Mouse (Mus musculus): ENCODE measurements around the gene Elf1.

Gene Elf1

GRCm38 (mm10) chr14:79490246-79490645 is 9.3 kb downstream of the Elf1 start:
- no peak for DNase-seq (ENCODE audit: low spot score in 2 of 2)

- DNase-seq (ENCODE audit: low spot score in 2 of 2) = no peak
Observed at GRCm38 (mm10) chr14:79494349-79494748, 13.4 kb downstream of the Elf1 start.

GRCm38 (mm10) chr14:79499326-79499725 is 18.3 kb downstream of the Elf1 start:
- DNase-seq (ENCODE audit: low spot score in 2 of 2) = no peak

- no peak for DNase-seq (ENCODE audit: low spot score in 2 of 2)
Observed at GRCm38 (mm10) chr14:79500756-79501155, 19.8 kb downstream of the Elf1 start.

GRCm38 (mm10) chr14:79503371-79504075 is 22.5 kb downstream of the Elf1 start:
- no peak for DNase-seq (ENCODE audit: low spot score in 2 of 2)

- DNase-seq (ENCODE audit: low spot score in 2 of 2) = no peak
Observed at GRCm38 (mm10) chr14:79504246-79505006, 23.4 kb downstream of the Elf1 start.

GRCm38 (mm10) chr14:79506207-79506606 is 25.2 kb downstream of the Elf1 start:
- DNase-seq (ENCODE audit: low spot score in 2 of 2) = no peak

GRCm38 (mm10) chr14:79507846-79508245 is 26.9 kb downstream of the Elf1 start:
- DNase-seq (ENCODE audit: low spot score in 2 of 2) = no peak

GRCm38 (mm10) chr14:79508662-79509305 is 27.8 kb downstream of the Elf1 start:
- DNase-seq (ENCODE audit: low spot score in 2 of 2) = no peak

- no peak for DNase-seq (ENCODE audit: low spot score in 2 of 2)
Observed at GRCm38 (mm10) chr14:79511521-79511920, 30.5 kb downstream of the Elf1 start.

- DNase-seq (ENCODE audit: low spot score in 2 of 2) = no peak
Observed at GRCm38 (mm10) chr14:79513951-79514350, 33.0 kb downstream of the Elf1 start.

GRCm38 (mm10) chr14:79515100-79515499 is 34.1 kb downstream of the Elf1 start:
- no peak for DNase-seq (ENCODE audit: low spot score in 2 of 2)

- no peak for DNase-seq (ENCODE audit: low spot score in 2 of 2)
Observed at GRCm38 (mm10) chr14:79515511-79516242, 34.7 kb downstream of the Elf1 start.

- DNase-seq (ENCODE audit: low spot score in 2 of 2) = no peak
Observed at GRCm38 (mm10) chr14:79516243-79516610, 35.2 kb downstream of the Elf1 start.

- DNase-seq (ENCODE audit: low spot score in 2 of 2) = no peak
Observed at GRCm38 (mm10) chr14:79516751-79517150, 35.8 kb downstream of the Elf1 start.

- no peak for DNase-seq (ENCODE audit: low spot score in 2 of 2)
Observed at GRCm38 (mm10) chr14:79517185-79517740, 36.3 kb downstream of the Elf1 start.

GRCm38 (mm10) chr14:79518123-79518522 is 37.1 kb downstream of the Elf1 start:
- no peak for DNase-seq (ENCODE audit: low spot score in 2 of 2)

- DNase-seq (ENCODE audit: low spot score in 2 of 2) = no peak
Observed at GRCm38 (mm10) chr14:79518761-79519662, 38.0 kb downstream of the Elf1 start.

GRCm38 (mm10) chr14:79519663-79519975 is 38.6 kb downstream of the Elf1 start:
- DNase-seq (ENCODE audit: low spot score in 2 of 2) = no peak

GRCm38 (mm10) chr14:79520612-79521011 is 39.6 kb downstream of the Elf1 start:
- no peak for DNase-seq (ENCODE audit: low spot score in 2 of 2)

- DNase-seq (ENCODE audit: low spot score in 2 of 2) = no peak
Observed at GRCm38 (mm10) chr14:79521056-79521455, 40.1 kb downstream of the Elf1 start.
